9 mouse cellular contexts compared by ENCODE assay signal in genomic region chr11:51615129-51615528, GRCm38 (mm10). TPM values are rescaled to one million over a fixed set of nuclear protein-coding genes. Genes with fewer than 3 reads are reported as not detected.
DNase-seq lines count a peak whose midpoint lies in the region; ATAC-seq and TF ChIP-seq lines count a peak whose summit lies in the region.
"Had no signal": no experiment of that assay in that cellular context is flagged by ENCODE, and none has a peak within 500 bp of the region (broad histone marks: within the 10 kb centered on the region; RNA-seq: fewer than 3 reads in every experiment).

No protein-coding gene starts in this region.

- TF ChIP-seq CTCF in kidney, postnatal 0 days (IDR thresholded peaks at IDR 0.05; ENCODE audit: low read depth), result no peak

- no peaks in the 10 kb centered on the region for H3K27me3 ChIP-seq in forebrain, embryonic 10.5 days (ENCODE audit: poor library complexity, severe bottlenecking)
- H3K27me3 ChIP-seq in kidney, postnatal 0 days (ENCODE audit: insufficient read depth, low read length), result no peaks in the 10 kb centered on the region
- 0 out of 2 replicates have a peak, but pooled peaks cover 4% of the 10 kb centered on the region for H3K27me3 ChIP-seq in midbrain, embryonic 12.5 days
- H3K27me3 ChIP-seq: Patski had no signal

- no peak for ATAC-seq in kidney, postnatal 0 days (replicated peaks; ENCODE audit: low FRiP score, low read depth)
- ATAC-seq in midbrain, embryonic 12.5 days (ENCODE audit: low FRiP score, low read depth), result no peak

- peak overlapping the region; percentile 61 for H3K4me2 ChIP-seq in kidney, postnatal 0 days (ENCODE audit: low read length)
- peak overlapping the region; percentile 54 for H3K4me2 ChIP-seq in midbrain, embryonic 12.5 days (replicated peaks)

- intact Hi-C loops in left cerebral cortex, postnatal 36 days (cut with DNase I), result no loop called here

- H3K36me3 ChIP-seq in forebrain, embryonic 10.5 days (replicated peaks), result no peaks in the 10 kb centered on the region
- no peaks in the 10 kb centered on the region for H3K36me3 ChIP-seq in kidney, postnatal 0 days (ENCODE audit: insufficient read depth, low read length)
- no peaks in the 10 kb centered on the region for H3K36me3 ChIP-seq in midbrain, embryonic 12.5 days

- peak overlapping the region; percentile 61 for H3K9ac ChIP-seq in kidney, postnatal 0 days (ENCODE audit: low read depth, low read length)
- peak overlapping the region; percentile 31; the same call in 1 of the 2 replicates for H3K9ac ChIP-seq in midbrain, embryonic 12.5 days (replicated peaks)

- peak overlapping the region; percentile 83 for H3K27ac ChIP-seq in forebrain, embryonic 10.5 days
- peak overlapping the region; percentile 91 for H3K27ac ChIP-seq in kidney, postnatal 0 days
- H3K27ac ChIP-seq in midbrain, embryonic 12.5 days (replicated peaks), result no peak overlapping the region

- 55% methylated on average over 7 of the region's 7 CpGs for WGBS in forebrain, embryonic 10.5 days
- 28% methylated on average over 7 of the region's 7 CpGs for WGBS in kidney, postnatal 0 days
- WGBS in midbrain, embryonic 12.5 days, result 55% methylated on average over 7 of the region's 7 CpGs

- DNase-seq in kidney, adult 9 months, result peak; percentile 44
- no peak for DNase-seq in kidney, adult 11 months
- no peak for DNase-seq in forebrain, embryonic 10.5 days (ENCODE audit: extremely low spot score, low spot score)
- peak; percentile 60 for DNase-seq in kidney, postnatal 0 days (ENCODE audit: low spot score)
- no peak for DNase-seq in layer of hippocampus, postnatal 14 days (ENCODE audit: low spot score in 2 of 2)
- DNase-seq in left cerebral cortex, postnatal 36 days (ENCODE audit: low spot score in 2 of 2), result no peak
- no peak for DNase-seq in left cerebral cortex, adult 9 months (ENCODE audit: low spot score in 2 of 2)

- peaks cover 22% of the 10 kb centered on the region for H3K4me1 ChIP-seq in forebrain, embryonic 10.5 days
- peaks cover 10% of the 10 kb centered on the region for H3K4me1 ChIP-seq in kidney, postnatal 0 days (replicated peaks; ENCODE audit: insufficient read depth, low read length)
- peaks cover 11% of the 10 kb centered on the region for H3K4me1 ChIP-seq in midbrain, embryonic 12.5 days

- no peaks in the 10 kb centered on the region for H3K9me3 ChIP-seq in forebrain, embryonic 10.5 days
- no peaks in the 10 kb centered on the region for H3K9me3 ChIP-seq in kidney, postnatal 0 days (replicated peaks; ENCODE audit: low read length)
- H3K9me3 ChIP-seq in midbrain, embryonic 12.5 days, result no peaks in the 10 kb centered on the region

- peak overlapping the region; percentile 43 for H3K4me3 ChIP-seq in forebrain, embryonic 10.5 days
- peak overlapping the region; percentile 29 for H3K4me3 ChIP-seq in kidney, postnatal 0 days (replicated peaks; ENCODE audit: low read depth, low read length)
- H3K4me3 ChIP-seq in midbrain, embryonic 12.5 days, result peak overlapping the region; percentile 24; the same call in 1 of the 2 replicates

RNA-seq across cellular contexts. Expression of gene Nhp2, which starts 4.4 kb away (rescaled TPM):
- polyA plus RNA-seq in forebrain, embryonic 10.5 days (2016; fragmentation: Nextera tagmentation; extraction: Ambion mirVana), result 273 and 279 TPM in 2 replicates
- polyA plus RNA-seq in kidney, postnatal 0 days (2015; fragmentation: Nextera tagmentation; extraction: Ambion mirVana), result 134 and 136 TPM in 2 replicates
- 118 and 128 TPM in 2 replicates for polyA plus RNA-seq in midbrain, embryonic 12.5 days (2016; fragmentation: Nextera tagmentation; extraction: Ambion mirVana)
- total RNA-seq in layer of hippocampus, postnatal 14 days (2021), result 10 to 100 TPM; 50.1 to 53.0 TPM
- total RNA-seq in left cerebral cortex, postnatal 36 days (2021), result 10 to 100 TPM; 44.7 to 52.4 TPM

RNA-seq across cellular contexts. Expression of gene Hnrnpab, which starts 8.5 kb away (rescaled TPM):
- polyA plus RNA-seq in forebrain, embryonic 10.5 days (2016; fragmentation: Nextera tagmentation; extraction: Ambion mirVana), result 597 and 634 TPM in 2 replicates
- 293 and 336 TPM in 2 replicates for polyA plus RNA-seq in kidney, postnatal 0 days (2015; fragmentation: Nextera tagmentation; extraction: Ambion mirVana)
- polyA plus RNA-seq in midbrain, embryonic 12.5 days (2016; fragmentation: Nextera tagmentation; extraction: Ambion mirVana), result 771 and 878 TPM in 2 replicates
- 100 to 1,000 TPM; 166 to 174 TPM for total RNA-seq in layer of hippocampus, postnatal 14 days (2021)
- 100 to 1,000 TPM; 121 to 126 TPM for total RNA-seq in left cerebral cortex, postnatal 36 days (2021)

RNA-seq across cellular contexts. Expression of gene Rmnd5b, which starts 20.6 kb away (rescaled TPM):
- polyA plus RNA-seq in forebrain, embryonic 10.5 days (2016; fragmentation: Nextera tagmentation; extraction: Ambion mirVana), result 37.2 and 39.1 TPM in 2 replicates
- polyA plus RNA-seq in kidney, postnatal 0 days (2015; fragmentation: Nextera tagmentation; extraction: Ambion mirVana), result 40.8 and 42.5 TPM in 2 replicates
- polyA plus RNA-seq in midbrain, embryonic 12.5 days (2016; fragmentation: Nextera tagmentation; extraction: Ambion mirVana), result 44.3 and 46.8 TPM in 2 replicates
- total RNA-seq in layer of hippocampus, postnatal 14 days (2021), result 10 to 100 TPM; 60.5 to 65.1 TPM
- 10 to 100 TPM; 58.0 to 58.9 TPM for total RNA-seq in left cerebral cortex, postnatal 36 days (2021)

RNA-seq across cellular contexts. Expression of gene Phykpl, which starts 30.6 kb away (rescaled TPM):
- 15.9 and 16.3 TPM in 2 replicates for polyA plus RNA-seq in forebrain, embryonic 10.5 days (2016; fragmentation: Nextera tagmentation; extraction: Ambion mirVana)
- 24.6 and 26.1 TPM in 2 replicates for polyA plus RNA-seq in kidney, postnatal 0 days (2015; fragmentation: Nextera tagmentation; extraction: Ambion mirVana)
- 16.5 and 17.7 TPM in 2 replicates for polyA plus RNA-seq in midbrain, embryonic 12.5 days (2016; fragmentation: Nextera tagmentation; extraction: Ambion mirVana)
- 10 to 100 TPM in 1 of 2 experiments, 1 to 10 TPM in 1; 9.1 to 11.7 TPM for total RNA-seq in layer of hippocampus, postnatal 14 days (2021)
- total RNA-seq in left cerebral cortex, postnatal 36 days (2021), result 1 to 10 TPM; 6.7 to 9.4 TPM

RNA-seq across cellular contexts. Expression of gene N4bp3, which starts 35.5 kb away (rescaled TPM):
- 19.4 and 21.1 TPM in 2 replicates for polyA plus RNA-seq in forebrain, embryonic 10.5 days (2016; fragmentation: Nextera tagmentation; extraction: Ambion mirVana)
- polyA plus RNA-seq in kidney, postnatal 0 days (2015; fragmentation: Nextera tagmentation; extraction: Ambion mirVana), result 28.5 and 30.6 TPM in 2 replicates
- polyA plus RNA-seq in midbrain, embryonic 12.5 days (2016; fragmentation: Nextera tagmentation; extraction: Ambion mirVana), result 10.7 and 11.8 TPM in 2 replicates
- total RNA-seq in layer of hippocampus, postnatal 14 days (2021), result 10 to 100 TPM; 11.4 to 12.1 TPM
- 10 to 100 TPM; 11.8 to 15.0 TPM for total RNA-seq in left cerebral cortex, postnatal 36 days (2021)

Comparison
In these comparisons a context has a peak if more than half of its experiments do, and no peak if none do; other contexts are left out.
1. DNase-seq: peak in kidney, adult 9 months (single experiment) and kidney, postnatal 0 days (single experiment); none in kidney, adult 11 months (single experiment), forebrain, embryonic 10.5 days (single experiment), layer of hippocampus, postnatal 14 days (0 of 2), left cerebral cortex, postnatal 36 days (0 of 2) and left cerebral cortex, adult 9 months (0 of 2).
2. Peak in every context shown above with its lines, with median percentiles within 50 percentile points of each other: H3K4me3 ChIP-seq.